8 mouse cellular contexts compared by ENCODE assay signal in the genomic region with DNA sequence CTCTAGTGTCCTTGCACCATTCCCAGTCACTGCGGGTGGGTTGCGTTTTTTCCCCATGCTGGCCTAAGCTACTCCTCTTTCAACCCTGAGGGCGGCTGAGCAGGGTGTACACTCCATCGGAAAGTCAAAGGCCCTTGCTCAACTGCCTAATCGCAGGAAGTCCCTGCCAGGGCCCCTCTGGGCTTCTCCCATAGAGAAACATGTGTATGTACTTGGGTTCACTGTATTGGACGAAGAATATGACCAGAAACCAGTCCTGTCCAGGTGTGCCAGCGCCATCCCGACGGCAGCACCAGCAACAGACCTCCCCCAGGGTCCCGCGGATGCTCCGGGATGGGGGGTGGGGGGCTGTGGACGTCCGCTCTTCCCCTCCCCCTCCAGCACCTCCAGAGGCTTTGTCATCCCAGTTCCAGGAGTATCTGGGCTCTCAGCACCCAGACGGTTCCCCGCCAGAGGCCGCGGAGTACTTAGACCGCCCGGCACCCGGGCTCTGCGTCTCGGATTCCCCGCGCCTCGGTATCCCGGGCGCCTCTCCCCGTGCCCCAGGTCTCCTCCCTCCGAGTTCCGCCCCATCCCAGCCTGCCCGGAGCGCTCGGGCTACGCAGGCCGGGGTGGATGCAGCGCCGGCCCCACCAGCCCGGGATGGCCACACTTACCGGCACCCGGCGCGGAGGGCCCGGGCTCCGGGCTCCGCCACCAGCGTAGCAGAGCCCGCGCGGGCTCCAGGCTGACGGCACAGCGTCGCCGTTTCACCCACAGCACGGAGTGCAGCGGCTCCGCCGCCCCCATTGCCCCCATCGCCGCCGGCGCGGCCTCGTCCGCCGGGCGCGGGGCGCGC. TPM values are rescaled to one million over a fixed set of nuclear protein-coding genes. Genes with fewer than 3 reads are reported as not detected.
DNase-seq lines count a peak whose midpoint lies in the region; ATAC-seq and TF ChIP-seq lines count a peak whose summit lies in the region.

No protein-coding gene starts in this region.

- peak overlapping the region; percentile 92 for H3K4me2 ChIP-seq in forebrain, embryonic 15.5 days (replicated peaks)
- H3K4me2 ChIP-seq in hindbrain, embryonic 14.5 days (replicated peaks) = peak overlapping the region; percentile 91
- peak overlapping the region; percentile 84 for H3K4me2 ChIP-seq in midbrain, postnatal 0 days (ENCODE audit: low read depth, low read length, poor library complexity, severe bottlenecking)

- H3K9me3 ChIP-seq in forebrain, embryonic 15.5 days = no peaks in the 10 kb centered on the region
- H3K9me3 ChIP-seq in hindbrain, embryonic 14.5 days (ENCODE audit: control insufficient read depth, low read length) = no peaks in the 10 kb centered on the region
- H3K9me3 ChIP-seq in midbrain, postnatal 0 days (ENCODE audit: low read length) = no peaks in the 10 kb centered on the region

- peak overlapping the region; percentile 68 for H3K4me3 ChIP-seq in bone marrow, adult 2 months (replicated peaks; ENCODE audit: control insufficient read depth, low read depth, low read length)
- peak overlapping the region; percentile 90 for H3K4me3 ChIP-seq in forebrain, embryonic 15.5 days
- peak overlapping the region; percentile 81 for H3K4me3 ChIP-seq in hindbrain, embryonic 14.5 days (replicated peaks; ENCODE audit: low read length)
- peak overlapping the region; percentile 74 for H3K4me3 ChIP-seq in liver, adult 2 months (ENCODE audit: insufficient read depth, low read depth, low read length)
- H3K4me3 ChIP-seq in midbrain, postnatal 0 days (ENCODE audit: low read depth, low read length) = peak overlapping the region; percentile 98

- H3K27me3 ChIP-seq in forebrain, embryonic 15.5 days = no peaks in the 10 kb centered on the region
- H3K27me3 ChIP-seq in hindbrain, embryonic 14.5 days (ENCODE audit: control insufficient read depth, insufficient read depth, low read length) = no peaks in the 10 kb centered on the region
- peaks cover 4% of the 10 kb centered on the region; the same call in 1 of the 2 replicates for H3K27me3 ChIP-seq in liver, adult 2 months (ENCODE audit: control insufficient read depth, insufficient read depth, low read length)
- no peaks in the 10 kb centered on the region for H3K27me3 ChIP-seq in midbrain, postnatal 0 days (ENCODE audit: insufficient read depth, low read length)

- peak; percentile 65 for ATAC-seq in forebrain, embryonic 15.5 days (replicated peaks)
- peak; percentile 55 for ATAC-seq in hindbrain, embryonic 14.5 days (ENCODE audit: low FRiP score)
- peak; percentile 50; the same call in 1 of the 2 replicates for ATAC-seq in midbrain, postnatal 0 days (ENCODE audit: low FRiP score)

- H3K27ac ChIP-seq in bone marrow, adult 2 months (ENCODE audit: control insufficient read depth, insufficient read depth, low read depth, low read length, poor library complexity) = peak overlapping the region; percentile 84
- H3K27ac ChIP-seq in forebrain, embryonic 15.5 days (replicated peaks) = peak overlapping the region; percentile 84
- peak overlapping the region; percentile 92 for H3K27ac ChIP-seq in hindbrain, embryonic 14.5 days
- peak overlapping the region; percentile 56 for H3K27ac ChIP-seq in liver, adult 2 months (replicated peaks; ENCODE audit: insufficient read depth, low read depth, low read length)
- H3K27ac ChIP-seq in midbrain, postnatal 0 days (ENCODE audit: low read depth, low read length) = peak overlapping the region; percentile 94

- no peak for TF ChIP-seq POLR2A in bone marrow, adult 2 months (IDR thresholded peaks at IDR 0.05; ENCODE audit: borderline replicate concordance, control insufficient read depth, low read depth, low read length)
- no peak for TF ChIP-seq POLR2A in liver, adult 2 months (IDR thresholded peaks at IDR 0.05; ENCODE audit: extremely low read depth, insufficient read depth, low read length)

- no peaks in the 10 kb centered on the region for H3K36me3 ChIP-seq in forebrain, embryonic 15.5 days
- H3K36me3 ChIP-seq in hindbrain, embryonic 14.5 days (replicated peaks; ENCODE audit: control insufficient read depth, insufficient read depth) = no peaks in the 10 kb centered on the region
- no peaks in the 10 kb centered on the region for H3K36me3 ChIP-seq in liver, adult 2 months (ENCODE audit: control insufficient read depth, insufficient read depth, low read length)
- H3K36me3 ChIP-seq in midbrain, postnatal 0 days (ENCODE audit: insufficient read depth, low read length) = no peaks in the 10 kb centered on the region

- H3K9ac ChIP-seq in forebrain, embryonic 15.5 days (replicated peaks) = peak overlapping the region; percentile 81
- H3K9ac ChIP-seq in hindbrain, embryonic 14.5 days = peak overlapping the region; percentile 97
- H3K9ac ChIP-seq in liver, adult 2 months (ENCODE audit: low read depth, low read length) = peak overlapping the region; percentile 86
- peak overlapping the region; percentile 96 for H3K9ac ChIP-seq in midbrain, postnatal 0 days (replicated peaks; ENCODE audit: low read length, poor library complexity, severe bottlenecking)

- DNase-seq in ovary, postnatal 36 days (ENCODE audit: low spot score) = peak; percentile 59
- DNase-seq in ovary, postnatal 14 days (ENCODE audit: low spot score) = no peak
- DNase-seq in hindbrain, embryonic 14.5 days (ENCODE audit: low spot score) = peak; percentile 42
- DNase-seq in liver, adult 2 months (ENCODE audit: extremely low read depth, low read depth, low spot score) = no peak
- DNase-seq in midbrain, postnatal 0 days (ENCODE audit: low spot score) = peak; percentile 57
- DNase-seq in thymus, postnatal 36 days = peak; percentile 67 to 71

- TF ChIP-seq CTCF in bone marrow, adult 2 months (IDR thresholded peaks at IDR 0.05; ENCODE audit: control insufficient read depth, insufficient read depth, low read length) = no peak
- no peak for TF ChIP-seq CTCF in liver, adult 2 months (IDR thresholded peaks at IDR 0.05; ENCODE audit: low read depth, low read length)
- TF ChIP-seq CTCF in midbrain, postnatal 0 days (IDR thresholded peaks at IDR 0.05) = no peak

- H3K4me1 ChIP-seq in bone marrow, adult 2 months (ENCODE audit: control insufficient read depth, insufficient read depth, low read length) = peaks cover 4% of the 10 kb centered on the region; the same call in 1 of the 2 replicates
- H3K4me1 ChIP-seq in forebrain, embryonic 15.5 days = peaks cover 46% of the 10 kb centered on the region
- H3K4me1 ChIP-seq in hindbrain, embryonic 14.5 days (replicated peaks; ENCODE audit: control insufficient read depth, insufficient read depth, low read length) = peaks cover 38% of the 10 kb centered on the region
- H3K4me1 ChIP-seq in liver, adult 2 months (ENCODE audit: control insufficient read depth, insufficient read depth, low read length) = peaks cover 17% of the 10 kb centered on the region
- H3K4me1 ChIP-seq in midbrain, postnatal 0 days (ENCODE audit: insufficient read depth, low read length) = peaks cover 26% of the 10 kb centered on the region; the same call in 1 of the 2 replicates

- under 1% methylated on average over 70 of the region's 70 CpGs for WGBS in bone marrow, adult 2 months
- under 1% methylated on average over 70 of the region's 70 CpGs for WGBS in forebrain, embryonic 15.5 days
- WGBS in hindbrain, embryonic 14.5 days = under 1% methylated on average over 69 of the region's 70 CpGs
- WGBS in liver, adult 2 months = under 1% methylated on average over 70 of the region's 70 CpGs
- under 1% methylated on average over 66 of the region's 70 CpGs for WGBS in midbrain, postnatal 0 days

- no peaks in the 10 kb centered on the region for H3K79me2 ChIP-seq in liver, adult 2 months (ENCODE audit: control insufficient read depth, insufficient read depth, low read length)

RNA-seq across cellular contexts. Expression of gene Cerk, which starts 0.9 kb away (rescaled TPM):
- 23.0 and 42.5 TPM in 2 replicates for polyA plus RNA-seq in bone marrow, adult 2 months (2011; ENCODE audit: insufficient read depth, insufficient read length, low replicate concordance, missing spikeins)
- 21.7 and 23.5 TPM in 2 replicates for polyA plus RNA-seq in forebrain, embryonic 15.5 days (2015; fragmentation: Nextera tagmentation; extraction: Ambion mirVana)
- polyA plus RNA-seq in hindbrain, embryonic 14.5 days (2014; fragmentation: Nextera tagmentation; extraction: Ambion mirVana) = 28.3 and 31.1 TPM in 2 replicates
- 3.0 and 3.7 TPM in 2 replicates for total RNA-seq in liver, adult 2 months (2014; rRNA removed)
- 2.6 and 2.7 TPM in 2 replicates for polyA plus RNA-seq in liver, adult 2 months (2012; rRNA removed)
- 35.8 and 37.0 TPM in 2 replicates for total RNA-seq in midbrain, postnatal 0 days (2014; rRNA removed)
- 21.6 and 21.9 TPM in 2 replicates for polyA plus RNA-seq in midbrain, postnatal 0 days (2015; fragmentation: Nextera tagmentation; extraction: Ambion mirVana)

RNA-seq across cellular contexts. Expression of gene Tbc1d22a, which starts 29.2 kb away (rescaled TPM):
- 5.2 and 16.3 TPM in 2 replicates for polyA plus RNA-seq in bone marrow, adult 2 months (2011; ENCODE audit: insufficient read depth, insufficient read length, low replicate concordance, missing spikeins)
- polyA plus RNA-seq in forebrain, embryonic 15.5 days (2015; fragmentation: Nextera tagmentation; extraction: Ambion mirVana) = 12.9 and 13.1 TPM in 2 replicates
- polyA plus RNA-seq in hindbrain, embryonic 14.5 days (2014; fragmentation: Nextera tagmentation; extraction: Ambion mirVana) = 9.9 and 10.7 TPM in 2 replicates
- 9.6 and 13.2 TPM in 2 replicates for total RNA-seq in liver, adult 2 months (2014; rRNA removed)
- 14.1 and 14.3 TPM in 2 replicates for polyA plus RNA-seq in liver, adult 2 months (2012; rRNA removed)
- 19.7 and 19.8 TPM in 2 replicates for total RNA-seq in midbrain, postnatal 0 days (2014; rRNA removed)
- polyA plus RNA-seq in midbrain, postnatal 0 days (2015; fragmentation: Nextera tagmentation; extraction: Ambion mirVana) = 13.6 and 13.9 TPM in 2 replicates

Comparison
In these comparisons a context has a peak if more than half of its experiments do, and no peak if none do; other contexts are left out.
1. DNase-seq: peak in ovary, postnatal 36 days (single experiment), hindbrain, embryonic 14.5 days (single experiment), midbrain, postnatal 0 days (single experiment) and thymus, postnatal 36 days (2 of 2); none in ovary, postnatal 14 days (single experiment) and liver, adult 2 months (single experiment).
2. Peak in every context shown above with its lines, with median percentiles within 50 percentile points of each other: H3K27ac ChIP-seq, H3K4me3 ChIP-seq, ATAC-seq, H3K4me2 ChIP-seq and H3K9ac ChIP-seq.